Mouse (Mus musculus) embryonic facial prominence, embryonic 12.5 days (tissue): ENCODE data around the gene Pigq. TPM values are rescaled to one million over a fixed set of nuclear protein-coding genes. Genes with fewer than 3 reads are reported as not detected.

ENCODE experiments used
- ATAC-seq: fragments of 200-750 bp; cut with Nextera tagmentation; 2 replicates; pipeline ENCODE4 v1.8.0; 2017; ENCODE audit not compliant: insufficient number of reproducible peaks, insufficient read depth, low FRiP score, low TSS enrichment
- H3K27ac ChIP-seq: fragments of 300-500 bp; sonication (generic); 2 replicates; pipeline ENCODE4 v1.5.1; 2016; ENCODE audit warnings: mild to moderate bottlenecking
- H3K27me3 ChIP-seq: fragments of 300-500 bp; sonication (generic); 2 replicates; pipeline ENCODE4 v1.6.1; 2016; ENCODE audit warnings: mild to moderate bottlenecking, moderate library complexity
- H3K36me3 ChIP-seq: fragments of 300-500 bp; sonication (generic); 2 replicates; pipeline ENCODE4 v1.6.1; 2016; ENCODE audit warnings: mild to moderate bottlenecking
- H3K4me1 ChIP-seq: fragments of 300-500 bp; sonication (generic); 2 replicates; pipeline ENCODE4 v1.6.1; 2016
- H3K4me2 ChIP-seq: fragments of 300-500 bp; sonication (generic); replicated peaks from 2 replicates; pipeline ENCODE4 v1.6.1; 2016; ENCODE audit warnings: mild to moderate bottlenecking, moderate library complexity
- H3K4me3 ChIP-seq: fragments of 300-500 bp; sonication (generic); 2 replicates; pipeline ENCODE4 v1.5.1; 2016; ENCODE audit warnings: mild to moderate bottlenecking
- H3K9ac ChIP-seq: fragments of 300-500 bp; sonication (generic); 2 replicates; pipeline ENCODE4 v1.6.1; 2016; ENCODE audit warnings: mild to moderate bottlenecking, moderate library complexity
- H3K9me3 ChIP-seq: fragments of 300-500 bp; sonication (generic); 2 replicates; pipeline ENCODE4 v1.6.1; 2016; ENCODE audit warnings: mild to moderate bottlenecking, moderate library complexity
- WGBS: fragments of 180-500 bp; shearing (Covaris S2); methylation state at CpG from one replicate; pipeline ENCODE4 v1.1.7; 2016; 5-methylcytosine and 5-hydroxymethylcytosine counted together
- polyA plus RNA-seq: library from polyadenylated mRNA; unstranded; fragments of >200 nt; fragmentation: Nextera tagmentation; extraction: Ambion mirVana; gene quantifications from 2 replicates; pipeline ENCODE4 v1.2.1, GENCODE M21; 2016

Gene Pigq
- polyA plus RNA-seq, 1 experiment from 2014 or later = 51.7 TPM

DNA sequence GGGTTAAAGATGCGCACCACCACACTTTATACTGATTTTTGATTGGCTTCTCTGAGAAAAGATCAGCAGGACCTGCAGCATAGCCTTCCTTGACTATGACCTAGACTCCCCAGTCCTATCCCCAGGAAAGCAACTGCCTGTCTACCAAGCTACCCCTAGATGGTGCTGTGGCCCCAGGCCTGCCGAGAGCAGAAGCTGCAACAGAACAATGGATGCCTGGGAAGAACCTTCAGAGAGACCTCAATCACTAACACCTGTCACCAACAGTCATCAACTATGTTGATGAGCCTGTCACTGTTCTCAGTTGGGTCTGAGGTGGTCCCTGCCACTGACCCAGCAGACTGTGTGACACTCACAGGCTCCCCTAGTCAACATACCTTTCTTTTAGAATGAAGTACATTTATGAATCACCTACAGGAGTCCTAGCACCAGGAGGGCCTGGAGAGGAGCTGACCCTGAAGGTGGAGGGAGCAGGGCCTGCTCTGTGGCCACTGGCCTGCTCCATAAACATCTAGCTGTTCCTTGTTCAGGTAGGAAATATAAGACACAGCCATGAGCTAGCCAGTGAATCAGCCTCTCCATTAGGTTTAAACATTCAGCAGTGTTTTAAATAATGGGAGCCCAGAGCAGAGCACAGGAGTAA is 50.6 kb downstream of the Pigq start:
- H3K36me3 ChIP-seq = peaks cover 15% of the 10 kb centered on the region
- no peak; the same call in 1 of the 2 replicates for ATAC-seq
- peaks cover 10% of the 10 kb centered on the region for H3K4me1 ChIP-seq

DNA sequence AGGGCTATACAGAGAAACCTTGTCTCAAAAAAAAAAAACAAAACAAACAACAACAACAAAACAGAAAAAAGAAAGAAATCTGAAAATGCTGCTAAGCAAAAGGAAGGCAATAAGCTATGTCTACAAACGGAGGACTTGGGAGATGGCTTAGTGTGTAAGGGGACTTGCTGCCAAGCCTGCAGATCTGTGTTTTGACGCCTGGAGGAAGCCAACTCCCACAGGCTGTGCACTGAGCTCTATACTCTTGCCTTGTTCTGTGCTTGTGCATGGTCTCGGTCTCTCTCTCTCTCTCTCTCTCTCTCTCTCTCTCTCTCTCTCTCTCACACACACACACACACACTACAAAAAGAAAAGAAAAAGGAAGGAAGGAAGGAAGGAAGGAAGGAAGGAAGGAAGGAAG is 55.9 kb downstream of the Pigq start:
- Histone ChIP-seq H3K9me3 (no peaks in the 10 kb centered on the region), H3K4me2 (no peak overlapping the region), H3K27ac (no peak overlapping the region), H3K4me3 (no peak overlapping the region), H3K36me3 (peaks cover 34% of the 10 kb centered on the region), H3K4me1 (no peaks in the 10 kb centered on the region; the same call in 1 of the 2 replicates), H3K9ac (no peak overlapping the region), H3K27me3 (no peaks in the 10 kb centered on the region)
- no peak for ATAC-seq
- WGBS = 89% methylated on average over 3 of the region's 3 CpGs

More for the DNA sequence above, 50.6 kb downstream of the Pigq start:
- Histone ChIP-seq H3K9me3 (no peaks in the 10 kb centered on the region), H3K4me2 (no peak overlapping the region), H3K4me3 (no peak overlapping the region), H3K27me3 (no peaks in the 10 kb centered on the region), H3K9ac (no peak overlapping the region), H3K27ac (no peak overlapping the region)
- WGBS = 46% methylated on average over 2 of the region's 2 CpGs

DNA sequence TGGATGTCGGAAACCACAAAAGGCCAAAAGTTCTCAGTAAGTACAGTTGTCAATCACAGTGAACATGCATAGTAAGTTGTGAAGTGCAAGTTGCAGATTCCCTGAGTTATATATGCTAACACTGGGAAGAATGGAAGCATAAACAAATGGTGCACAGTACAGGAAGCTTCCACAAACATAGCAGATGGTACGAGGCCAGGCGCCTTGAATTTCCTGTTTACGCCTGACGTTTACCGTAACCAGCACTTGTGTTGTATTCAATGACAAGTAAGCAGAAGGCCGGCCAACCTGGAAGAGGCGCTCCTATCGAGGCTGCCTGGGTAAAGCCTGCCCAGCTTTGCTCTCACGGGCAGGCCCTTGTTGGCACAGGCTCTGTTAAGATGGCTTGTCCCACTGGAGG is 57.3 kb downstream of the Pigq start:
- Histone ChIP-seq H3K4me2 (no peak overlapping the region), H3K9ac (no peak overlapping the region), H3K9me3 (no peaks in the 10 kb centered on the region), H3K27ac (no peak overlapping the region), H3K4me3 (no peak overlapping the region), H3K4me1 (0 out of 2 replicates have a peak, but pooled peaks cover under 1% of the 10 kb centered on the region), H3K36me3 (peaks cover 48% of the 10 kb centered on the region), H3K27me3 (no peaks in the 10 kb centered on the region)
- ATAC-seq = no peak
- 86% methylated on average over 10 of the region's 10 CpGs for WGBS

DNA sequence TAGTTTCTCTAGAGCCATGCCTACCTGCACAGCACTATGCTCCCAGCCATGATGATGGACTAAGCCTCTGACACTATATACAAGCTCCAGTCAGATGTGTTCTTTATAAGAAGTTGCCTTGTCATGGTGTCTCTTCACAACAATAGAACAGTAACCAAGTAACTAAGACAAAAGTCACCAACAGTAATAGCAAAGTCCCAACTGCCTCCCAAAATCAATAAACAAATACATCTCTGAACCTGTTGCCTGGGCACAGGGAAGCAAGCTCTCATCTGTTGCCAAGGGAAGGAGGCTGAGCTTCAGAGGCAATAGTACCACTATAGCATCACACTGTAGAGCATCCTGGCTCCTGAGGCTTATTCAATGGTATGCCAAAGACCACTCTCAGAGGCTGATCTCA is 57.9 kb downstream of the Pigq start:
- no peak for ATAC-seq
- no peak overlapping the region for H3K9ac ChIP-seq
- H3K27ac ChIP-seq = no peak overlapping the region
- no peak overlapping the region for H3K4me3 ChIP-seq
- no peaks in the 10 kb centered on the region for H3K9me3 ChIP-seq
- peaks cover 53% of the 10 kb centered on the region for H3K36me3 ChIP-seq
- H3K27me3 ChIP-seq = no peaks in the 10 kb centered on the region
- 0 out of 2 replicates have a peak, but pooled peaks cover 5% of the 10 kb centered on the region for H3K4me1 ChIP-seq
- no peak overlapping the region for H3K4me2 ChIP-seq

DNA sequence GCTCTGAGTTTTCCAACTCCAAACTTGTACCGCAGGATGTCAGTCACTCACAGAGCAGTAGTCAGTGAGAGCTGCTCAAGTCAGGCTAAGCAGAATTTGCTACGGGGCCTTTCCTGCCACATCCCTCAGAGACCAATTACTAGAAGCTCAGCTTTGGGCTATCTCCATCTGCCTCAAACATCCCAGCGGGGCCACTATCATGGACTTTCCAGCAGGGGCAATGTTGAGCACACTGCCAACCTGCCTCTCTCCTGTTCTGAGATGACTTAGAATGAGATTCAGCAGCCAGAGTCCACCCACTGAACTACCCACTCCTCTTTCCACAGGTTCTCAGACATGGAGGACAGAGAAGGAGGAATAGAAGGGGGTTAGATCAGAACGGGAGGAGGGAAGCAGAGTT is 59.1 kb downstream of the Pigq start:
- no peak overlapping the region for H3K4me2 ChIP-seq
- H3K27ac ChIP-seq = no peak overlapping the region
- ATAC-seq = no peak
- peaks cover 16% of the 10 kb centered on the region for H3K4me1 ChIP-seq
- H3K27me3 ChIP-seq = no peaks in the 10 kb centered on the region
- 40% methylated on average over 4 of the region's 4 CpGs for WGBS
- H3K4me3 ChIP-seq = no peak overlapping the region
- no peak overlapping the region for H3K9ac ChIP-seq
- H3K9me3 ChIP-seq = no peaks in the 10 kb centered on the region
- peaks cover 57% of the 10 kb centered on the region for H3K36me3 ChIP-seq

DNA sequence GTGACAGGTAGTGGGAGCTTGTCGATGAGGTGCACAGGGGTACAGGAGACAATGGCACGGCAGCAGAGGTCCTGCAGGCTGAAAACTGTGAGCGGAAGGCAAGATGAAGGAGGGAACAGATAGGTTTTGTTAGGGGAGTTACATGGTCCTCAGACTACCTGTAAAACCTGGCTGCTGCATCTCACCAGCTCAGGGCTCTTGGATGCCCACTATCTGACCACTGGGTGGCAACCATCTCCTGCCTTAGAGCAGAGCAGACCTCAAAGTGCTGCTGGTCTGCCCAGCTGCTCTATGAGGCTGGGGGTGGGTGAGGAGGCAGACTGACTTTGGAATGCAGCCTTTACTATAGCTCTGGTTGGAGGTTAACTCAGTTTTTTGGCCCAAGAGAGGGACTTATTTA is 60.9 kb downstream of the Pigq start:
- Histone ChIP-seq H3K9me3 (no peaks in the 10 kb centered on the region), H3K36me3 (peaks cover 46% of the 10 kb centered on the region), H3K4me3 (no peak overlapping the region), H3K27ac (no peak overlapping the region), H3K4me2 (no peak overlapping the region), H3K4me1 (peaks cover 24% of the 10 kb centered on the region), H3K9ac (no peak overlapping the region), H3K27me3 (no peaks in the 10 kb centered on the region)
- 91% methylated on average over 3 of the region's 3 CpGs for whole genome bisulfite sequencing
- ATAC-seq = no peak

DNA sequence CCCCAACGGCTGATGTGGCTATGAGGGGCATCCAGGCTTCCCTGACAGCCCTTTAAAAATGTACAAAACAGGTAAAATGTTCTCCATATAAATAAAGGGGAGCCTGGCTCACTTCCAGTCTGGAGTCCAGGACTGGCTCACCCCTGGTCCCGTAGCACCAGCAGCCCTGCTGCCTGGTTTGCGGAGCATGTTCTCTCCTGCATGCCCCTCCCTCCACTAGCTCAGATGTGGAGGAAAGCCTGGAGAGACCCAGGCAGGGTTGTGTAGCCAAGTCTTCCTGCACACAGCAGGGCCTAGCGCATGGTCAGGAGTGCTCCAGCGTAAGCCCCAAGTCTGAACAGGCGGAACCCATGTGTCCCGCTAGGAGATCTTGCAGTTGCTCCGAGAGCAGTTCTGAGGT is 61.5 kb downstream of the Pigq start:
- no peak overlapping the region for H3K9ac ChIP-seq
- H3K9me3 ChIP-seq = no peaks in the 10 kb centered on the region
- 79% methylated on average over 8 of the region's 8 CpGs for WGBS
- no peak overlapping the region for H3K4me2 ChIP-seq
- H3K27me3 ChIP-seq = no peaks in the 10 kb centered on the region
- no peak overlapping the region for H3K27ac ChIP-seq
- ATAC-seq = no peak
- no peak overlapping the region for H3K4me3 ChIP-seq
- H3K4me1 ChIP-seq = peaks cover 24% of the 10 kb centered on the region
- H3K36me3 ChIP-seq = peaks cover 52% of the 10 kb centered on the region

DNA sequence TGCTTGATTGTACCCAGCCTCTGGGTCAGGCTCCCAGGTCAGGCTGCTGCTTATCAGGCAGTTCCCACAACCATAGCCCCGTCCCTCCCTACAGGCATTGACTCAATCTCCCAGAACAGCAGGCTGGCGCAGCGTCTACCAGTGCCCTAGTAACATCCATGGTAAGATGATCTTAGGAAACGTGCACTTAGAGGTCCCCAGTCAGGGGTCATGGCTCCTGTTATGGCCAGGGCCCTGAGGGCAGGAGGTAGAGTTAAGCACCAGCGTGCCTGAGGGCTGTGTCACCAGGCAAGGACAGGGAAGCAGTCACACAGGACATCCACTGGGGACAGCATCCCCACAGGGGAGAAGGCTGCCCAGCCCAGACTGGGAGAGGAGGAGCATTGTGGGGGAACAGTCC is 62.4 kb downstream of the Pigq start:
- H3K4me2 ChIP-seq = no peak overlapping the region
- H3K27me3 ChIP-seq = no peaks in the 10 kb centered on the region
- H3K4me1 ChIP-seq = peaks cover 24% of the 10 kb centered on the region
- no peak overlapping the region for H3K4me3 ChIP-seq
- ATAC-seq = 0 out of 2 replicates have a peak, but pooled peaks have one; percentile 18
- H3K9me3 ChIP-seq = no peaks in the 10 kb centered on the region
- H3K9ac ChIP-seq = no peak overlapping the region
- WGBS = 25% methylated on average over 5 of the region's 5 CpGs
- 0 out of 2 replicates have a peak overlapping the region, but pooled peaks have one; percentile 31 for H3K27ac ChIP-seq
- peaks cover 55% of the 10 kb centered on the region for H3K36me3 ChIP-seq

DNA sequence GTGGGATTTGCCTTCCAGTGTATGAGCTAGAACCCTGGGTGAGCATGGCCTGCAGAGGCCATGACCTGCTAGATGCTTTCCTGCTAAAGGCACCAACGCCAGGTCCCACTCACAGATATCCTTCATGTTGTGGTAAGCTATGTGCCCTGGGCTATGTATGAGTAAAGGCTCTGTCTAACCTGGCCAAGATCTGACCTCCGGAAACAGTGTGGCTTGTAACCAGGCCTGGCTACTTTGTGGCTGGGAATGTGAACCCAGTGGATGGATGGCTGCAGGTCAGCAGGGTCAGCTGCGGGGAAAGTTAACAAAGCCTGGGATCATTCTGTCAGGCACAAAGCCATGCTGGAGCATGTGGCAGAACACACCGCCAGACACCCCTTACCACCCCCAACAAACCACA is 63.0 kb downstream of the Pigq start:
- Histone ChIP-seq H3K36me3 (peaks cover 55% of the 10 kb centered on the region), H3K27ac (0 out of 2 replicates have a peak overlapping the region, but pooled peaks have one; percentile 18), H3K4me2 (no peak overlapping the region), H3K9me3 (no peaks in the 10 kb centered on the region), H3K9ac (0 out of 2 replicates have a peak overlapping the region, but pooled peaks have one; percentile 15), H3K4me3 (no peak overlapping the region), H3K27me3 (no peaks in the 10 kb centered on the region), H3K4me1 (peaks cover 28% of the 10 kb centered on the region)
- 12% methylated on average over 4 of the region's 4 CpGs for WGBS
- ATAC-seq = no peak

DNA sequence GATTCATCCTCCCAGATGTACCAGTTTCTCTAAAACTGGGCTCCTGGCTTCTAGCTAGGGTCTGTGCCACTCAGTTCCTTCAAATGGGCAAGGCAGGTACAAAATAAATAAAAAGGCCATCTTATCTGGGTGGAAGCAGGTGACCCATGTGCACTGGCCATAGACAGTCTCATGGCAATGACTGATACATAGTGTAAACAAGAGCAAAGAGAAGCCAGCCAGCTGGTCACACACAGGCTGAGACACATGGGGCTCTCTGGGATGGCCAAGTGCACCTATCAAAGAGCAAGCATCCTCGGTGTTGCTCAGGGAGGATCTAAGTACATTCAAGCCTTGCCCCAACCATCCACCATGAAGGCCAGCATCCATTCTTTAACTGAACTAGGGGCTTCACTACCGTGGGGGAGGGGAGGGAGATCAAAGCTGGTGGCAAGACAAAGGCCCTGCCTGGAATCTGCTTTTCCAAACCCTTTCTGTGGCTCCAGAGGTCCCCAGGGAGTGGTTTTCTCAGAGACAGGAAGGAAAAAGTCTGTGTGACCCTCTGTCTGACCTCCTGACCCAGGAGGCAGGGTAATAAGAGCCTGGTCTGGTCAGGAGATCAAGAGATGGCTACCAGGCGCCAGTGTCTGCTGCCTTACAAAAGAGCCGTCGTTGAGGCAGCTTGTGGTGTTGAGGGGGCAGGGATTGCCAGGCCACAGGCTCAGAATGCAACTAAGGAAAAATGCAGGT is 63.7 kb downstream of the Pigq start:
- H3K27ac ChIP-seq = peak overlapping the region; percentile 38; the same call in 1 of the 2 replicates
- H3K27me3 ChIP-seq = no peaks in the 10 kb centered on the region
- no peak overlapping the region for H3K9ac ChIP-seq
- ATAC-seq = no peak
- no peaks in the 10 kb centered on the region for H3K9me3 ChIP-seq
- no peak overlapping the region for H3K4me2 ChIP-seq
- peaks cover 34% of the 10 kb centered on the region for H3K4me1 ChIP-seq
- 9% methylated on average over 5 of the region's 5 CpGs for WGBS
- H3K4me3 ChIP-seq = no peak overlapping the region
- H3K36me3 ChIP-seq = peaks cover 55% of the 10 kb centered on the region

DNA sequence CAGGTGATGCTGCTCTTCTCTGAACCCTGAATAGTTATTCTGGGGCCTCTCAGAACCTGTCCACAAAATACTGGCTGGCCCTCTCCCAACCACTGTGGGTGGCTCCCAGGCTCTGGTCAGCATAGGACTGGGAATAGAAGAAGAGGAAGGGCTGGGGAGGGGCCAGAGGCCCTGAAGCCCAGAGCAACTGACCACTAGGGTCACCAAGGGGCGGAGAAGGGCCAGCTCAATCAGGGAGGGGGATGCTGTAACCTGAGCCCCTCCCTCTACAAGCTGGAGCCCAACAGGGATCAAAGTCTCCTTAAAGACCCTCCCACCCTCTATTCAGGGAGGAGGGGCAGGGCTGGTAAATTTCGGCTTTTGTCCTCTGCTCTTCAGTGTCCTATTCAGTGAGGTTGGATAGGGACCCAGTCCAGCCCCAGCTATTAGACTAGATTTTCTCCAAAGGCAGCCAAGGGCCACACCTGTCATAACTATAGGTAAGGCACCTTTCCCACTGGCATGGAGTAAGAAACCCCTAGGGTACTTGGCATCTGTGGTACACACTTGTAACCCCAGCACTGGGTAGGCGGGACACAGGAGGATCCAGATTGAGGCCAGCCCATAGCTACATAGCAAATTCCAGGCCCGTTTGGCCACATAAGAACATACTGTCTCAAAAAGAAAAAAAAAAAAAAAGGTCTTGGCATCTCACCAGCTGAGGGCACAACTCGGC is 64.4 kb downstream of the Pigq start, which contains the start of gene Wfikkn1:
Gene Wfikkn1 (minus strand): TSS at position 663 of the 715 bp plus-strand sequence.
- peaks cover 37% of the 10 kb centered on the region for H3K4me1 ChIP-seq
- WGBS = 22% methylated on average over 5 of the region's 5 CpGs
- 0 out of 2 replicates have a peak within 1 kb of the TSS, but pooled peaks have one; percentile 15 for H3K9ac ChIP-seq
- H3K36me3 ChIP-seq = peaks cover 55% of the 10 kb centered on the region
- peak within 1 kb of the TSS; percentile 38; the same call in 1 of the 2 replicates for H3K27ac ChIP-seq
- no peak within 1 kb of the TSS for H3K4me2 ChIP-seq
- no peak for ATAC-seq
- H3K9me3 ChIP-seq = no peaks in the 10 kb centered on the region
- H3K4me3 ChIP-seq = no peak within 1 kb of the TSS
- no peaks in the 10 kb centered on the region for H3K27me3 ChIP-seq
